Mouse (Mus musculus): Measurements from ENCODE around the gene Satb2. TPM values are rescaled to one million over a fixed set of nuclear protein-coding genes. Genes with fewer than 3 reads are reported as not detected.

Gene Satb2
- polyA plus RNA-seq, 1 experiment: 5.3 TPM

- H3K4me3 ChIP-seq (ENCODE audit: insufficient read depth, low read length): no peak overlapping the region
- no peak overlapping the region for H3K27ac ChIP-seq (ENCODE audit: insufficient read depth, low read length)
- TF ChIP-seq POLR2A (IDR thresholded peaks at IDR 0.05; ENCODE audit: low read depth, low read length) (no peak), CTCF (IDR thresholded peaks at IDR 0.05; ENCODE audit: borderline replicate concordance, insufficient read depth, low read length) (no peak)
- 0 out of 2 replicates have a peak, but pooled peaks cover 3% of the 10 kb centered on the region for H3K4me1 ChIP-seq (ENCODE audit: control insufficient read depth, insufficient read depth, low read length)
Observed at GRCm38 (mm10) chr1:56975546-56975945, 2.9 kb downstream of the Satb2 start.

- H3K4me1 ChIP-seq (ENCODE audit: control insufficient read depth, insufficient read depth, low read length): no peaks in the 10 kb centered on the region
- TF ChIP-seq CTCF (IDR thresholded peaks at IDR 0.05; ENCODE audit: borderline replicate concordance, insufficient read depth, low read length): no peak
- no peak for TF ChIP-seq POLR2A (IDR thresholded peaks at IDR 0.05; ENCODE audit: low read depth, low read length)
- no peak overlapping the region for H3K4me3 ChIP-seq (ENCODE audit: insufficient read depth, low read length)
- H3K27ac ChIP-seq (ENCODE audit: insufficient read depth, low read length): no peak overlapping the region
Observed at GRCm38 (mm10) chr1:56974187-56974586, 4.3 kb downstream of the Satb2 start.

GRCm38 (mm10) chr1:56973593-56973950 is 4.9 kb downstream of the Satb2 start:
- TF ChIP-seq POLR2A (IDR thresholded peaks at IDR 0.05; ENCODE audit: low read depth, low read length) (0 out of 2 replicates have a peak, but pooled peaks have one; percentile 3), CTCF (IDR thresholded peaks at IDR 0.05; ENCODE audit: borderline replicate concordance, insufficient read depth, low read length) (no peak)
- peak overlapping the region; percentile 80 for H3K4me3 ChIP-seq (ENCODE audit: insufficient read depth, low read length)
- no peaks in the 10 kb centered on the region for H3K4me1 ChIP-seq (ENCODE audit: control insufficient read depth, insufficient read depth, low read length)
- H3K27ac ChIP-seq (ENCODE audit: insufficient read depth, low read length): peak overlapping the region; percentile 93; the same call in 1 of the 2 replicates

GRCm38 (mm10) chr1:56972950-56973592 is 5.4 kb downstream of the Satb2 start:
- Histone ChIP-seq H3K4me1 (ENCODE audit: control insufficient read depth, insufficient read depth, low read length) (no peaks in the 10 kb centered on the region), H3K4me3 (ENCODE audit: insufficient read depth, low read length) (peak overlapping the region; percentile 80), H3K27ac (ENCODE audit: insufficient read depth, low read length) (peak overlapping the region; percentile 93)
- peak; percentile 37; the same call in 1 of the 2 replicates for TF ChIP-seq POLR2A (IDR thresholded peaks at IDR 0.05; ENCODE audit: low read depth, low read length)
- no peak for TF ChIP-seq CTCF (IDR thresholded peaks at IDR 0.05; ENCODE audit: borderline replicate concordance, insufficient read depth, low read length)

GRCm38 (mm10) chr1:56972251-56972949 is 6.0 kb downstream of the Satb2 start:
- Histone ChIP-seq H3K4me1 (ENCODE audit: control insufficient read depth, insufficient read depth, low read length) (no peaks in the 10 kb centered on the region), H3K27ac (ENCODE audit: insufficient read depth, low read length) (peak overlapping the region; percentile 93), H3K4me3 (ENCODE audit: insufficient read depth, low read length) (peak overlapping the region; percentile 80)
- TF ChIP-seq CTCF (IDR thresholded peaks at IDR 0.05; ENCODE audit: borderline replicate concordance, insufficient read depth, low read length) (no peak), POLR2A (IDR thresholded peaks at IDR 0.05; ENCODE audit: low read depth, low read length) (peak; percentile 31; the same call in 1 of the 2 replicates)

- TF ChIP-seq POLR2A (IDR thresholded peaks at IDR 0.05; ENCODE audit: low read depth, low read length): peak; percentile 56; the same call in 1 of the 2 replicates
- TF ChIP-seq CTCF (IDR thresholded peaks at IDR 0.05; ENCODE audit: borderline replicate concordance, insufficient read depth, low read length): no peak
- Histone ChIP-seq H3K27ac (ENCODE audit: insufficient read depth, low read length) (peak overlapping the region; percentile 67), H3K4me3 (ENCODE audit: insufficient read depth, low read length) (peak overlapping the region; percentile 80), H3K4me1 (ENCODE audit: control insufficient read depth, insufficient read depth, low read length) (no peaks in the 10 kb centered on the region)
Observed at GRCm38 (mm10) chr1:56971942-56972250, 6.6 kb downstream of the Satb2 start.

GRCm38 (mm10) chr1:56971441-56971861 is 7.0 kb downstream of the Satb2 start:
- Histone ChIP-seq H3K4me3 (ENCODE audit: insufficient read depth, low read length) (peak overlapping the region; percentile 80), H3K27ac (ENCODE audit: insufficient read depth, low read length) (no peak overlapping the region), H3K4me1 (ENCODE audit: control insufficient read depth, insufficient read depth, low read length) (no peaks in the 10 kb centered on the region)
- TF ChIP-seq POLR2A (IDR thresholded peaks at IDR 0.05; ENCODE audit: low read depth, low read length) (peak; percentile 55), CTCF (IDR thresholded peaks at IDR 0.05; ENCODE audit: borderline replicate concordance, insufficient read depth, low read length) (no peak)

GRCm38 (mm10) chr1:56970740-56971141 is 7.7 kb downstream of the Satb2 start:
- no peak for TF ChIP-seq POLR2A (IDR thresholded peaks at IDR 0.05; ENCODE audit: low read depth, low read length)
- no peak for TF ChIP-seq CTCF (IDR thresholded peaks at IDR 0.05; ENCODE audit: borderline replicate concordance, insufficient read depth, low read length)
- Histone ChIP-seq H3K4me1 (ENCODE audit: control insufficient read depth, insufficient read depth, low read length) (no peaks in the 10 kb centered on the region), H3K4me3 (ENCODE audit: insufficient read depth, low read length) (peak overlapping the region; percentile 80), H3K27ac (ENCODE audit: insufficient read depth, low read length) (no peak overlapping the region)

GRCm38 (mm10) chr1:56969364-56970360 is 8.8 kb downstream of the Satb2 start:
- Histone ChIP-seq H3K27ac (ENCODE audit: insufficient read depth, low read length) (no peak overlapping the region), H3K4me1 (ENCODE audit: control insufficient read depth, insufficient read depth, low read length) (no peaks in the 10 kb centered on the region), H3K4me3 (ENCODE audit: insufficient read depth, low read length) (peak overlapping the region; percentile 14)
- no peak for TF ChIP-seq POLR2A (IDR thresholded peaks at IDR 0.05; ENCODE audit: low read depth, low read length)
- TF ChIP-seq CTCF (IDR thresholded peaks at IDR 0.05; ENCODE audit: borderline replicate concordance, insufficient read depth, low read length): no peak
